Mouse (Mus musculus) megakaryocyte, embryonic 14.5 days (primary cell): ENCODE results near the gene Lgals4.

Experiments used
- FLI1 ChIP-seq: IDR thresholded peaks from 2 replicates; pipeline ENCODE4 v1.6.1; 2012; ENCODE audit warnings: low read length, inconsistent platforms, mixed read lengths
- GATA1 ChIP-seq: IDR thresholded peaks from 3 replicates; pipeline ENCODE4 v1.6.1; 2012; ENCODE audit warnings: mixed read lengths, low read length, inconsistent platforms, borderline replicate concordance

DNA sequence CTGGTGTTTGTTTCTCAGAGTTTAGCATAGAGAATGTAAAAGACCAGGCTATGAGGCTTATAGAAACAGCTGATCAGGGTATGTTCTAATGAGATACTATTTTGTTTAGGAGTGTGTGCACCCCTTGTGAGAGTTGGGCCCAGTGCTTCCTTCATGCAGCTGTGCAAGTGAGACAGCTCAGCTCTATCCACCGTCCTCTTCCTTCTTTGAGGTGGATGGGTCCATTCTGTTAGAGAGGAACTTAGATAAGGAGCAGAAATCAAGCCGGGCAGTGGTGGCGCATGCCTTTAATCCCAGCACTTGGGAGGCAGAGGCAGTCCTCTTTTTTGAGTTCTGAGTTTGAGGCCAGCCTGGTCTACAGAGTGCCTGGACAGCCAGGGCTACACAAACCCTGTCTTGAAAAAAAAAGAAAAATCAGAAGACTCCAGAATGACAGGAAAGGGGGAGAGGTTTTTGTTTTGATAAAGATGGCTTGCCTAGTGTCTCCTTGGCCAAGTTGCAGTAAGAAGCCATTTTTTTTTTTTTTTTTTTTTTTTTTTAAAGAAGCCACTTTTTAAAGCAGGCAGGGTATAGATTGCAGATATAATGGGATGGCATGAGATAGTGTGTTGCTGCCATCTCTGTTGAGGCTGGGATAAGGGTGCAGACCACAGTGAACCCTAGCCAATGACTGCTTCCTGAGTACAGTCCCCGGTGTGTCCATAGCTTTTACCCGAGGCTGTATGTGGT lies 19.2 kb upstream of the Lgals4 start:
- TF ChIP-seq GATA1: no peak
- no peak for TF ChIP-seq FLI1
